Mouse (Mus musculus) urinary bladder, postnatal 36 days (tissue): ENCODE results near the gene Khdc4.

Experiments used
- DNase-seq, 2 experiments: peaks; one replicate each; pipeline ENCODE4 v3.0.0; 2022; ENCODE audit warnings: low spot score in 2 of 2, mixed read lengths in 1 of 2

Khdc4 gene

DNA sequence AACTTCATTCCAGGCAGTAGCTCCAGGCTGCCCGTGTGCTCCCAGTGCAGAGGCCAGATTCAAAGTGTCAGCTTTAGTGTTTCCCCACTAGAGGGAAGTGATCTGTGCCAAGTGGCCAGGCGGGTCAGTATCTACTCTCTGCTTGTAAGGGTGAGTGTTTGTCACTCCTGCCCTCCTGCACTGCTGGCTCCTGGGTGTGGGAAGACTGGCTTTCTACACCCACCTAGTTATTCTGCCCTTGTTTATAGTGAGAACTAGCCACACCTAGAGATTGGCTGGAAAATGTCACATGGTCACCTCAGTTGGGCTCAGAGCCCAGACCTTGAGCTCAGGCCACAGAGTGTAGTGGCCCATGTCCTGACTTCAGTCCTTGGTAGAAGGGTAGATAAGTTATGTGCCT lies 33.5 kb downstream of the Khdc4 start:
- DNase-seq, result peak; percentile 6 to 15

DNA sequence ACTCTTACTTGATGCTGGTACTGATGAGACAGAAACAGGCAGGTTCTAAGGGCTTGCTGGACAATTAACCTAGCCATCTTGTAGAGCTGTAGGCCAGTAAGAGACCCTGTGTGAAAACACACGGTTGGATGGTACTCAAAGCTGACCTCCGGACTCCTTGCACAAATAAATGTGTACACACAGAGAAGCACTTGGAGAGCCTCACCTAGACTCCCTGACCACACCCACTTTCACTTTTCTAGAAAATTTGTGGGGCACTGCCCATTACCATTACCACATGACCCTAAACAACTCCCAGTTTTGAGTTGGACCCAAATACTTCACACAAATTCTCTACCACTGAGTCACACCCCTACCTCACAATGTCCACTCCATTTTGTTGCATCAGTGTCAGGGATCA lies 51.0 kb downstream of the Khdc4 start:
- no peak for DNase-seq

DNA sequence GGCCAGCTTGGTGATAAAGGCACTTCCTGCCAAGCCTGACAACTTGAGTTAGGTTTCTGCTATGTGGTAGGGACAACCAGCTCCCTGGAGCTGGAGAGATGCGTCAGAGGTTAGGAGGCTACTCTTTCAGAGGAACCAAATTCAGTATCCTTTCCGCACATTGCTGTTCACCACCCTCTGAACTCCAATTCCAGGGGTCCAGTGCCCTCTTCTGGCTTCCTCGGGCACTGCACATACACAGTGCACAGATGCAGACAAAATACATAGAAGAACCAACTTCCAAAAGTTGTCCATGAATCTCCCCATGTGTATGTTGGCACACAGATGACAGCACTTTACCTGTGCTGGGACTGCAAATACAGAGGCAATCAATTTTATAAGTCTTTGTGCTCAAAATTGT lies 53.0 kb downstream of the Khdc4 start:
- peak; percentile 52 to 55 for DNase-seq

DNA sequence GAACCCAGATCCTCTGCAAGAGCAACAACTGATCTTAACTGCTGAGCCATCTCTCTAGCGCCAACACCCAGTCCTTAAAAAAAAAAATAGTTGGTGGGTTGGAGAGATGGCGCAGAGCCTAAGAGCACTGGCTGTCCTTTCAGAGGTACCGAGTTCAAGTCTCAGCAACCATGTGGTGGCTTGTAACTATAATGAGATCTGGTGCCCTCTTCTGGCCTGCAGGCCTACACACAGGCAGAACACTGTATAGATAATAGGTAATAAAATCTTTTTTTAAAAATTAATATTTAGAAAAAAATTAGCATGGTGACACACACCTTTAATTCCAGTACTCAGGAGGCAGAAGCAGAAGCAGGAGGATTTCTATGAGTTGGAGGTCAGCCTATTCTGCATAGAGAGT lies 54.5 kb downstream of the Khdc4 start:
- DNase-seq, result no peak

DNA sequence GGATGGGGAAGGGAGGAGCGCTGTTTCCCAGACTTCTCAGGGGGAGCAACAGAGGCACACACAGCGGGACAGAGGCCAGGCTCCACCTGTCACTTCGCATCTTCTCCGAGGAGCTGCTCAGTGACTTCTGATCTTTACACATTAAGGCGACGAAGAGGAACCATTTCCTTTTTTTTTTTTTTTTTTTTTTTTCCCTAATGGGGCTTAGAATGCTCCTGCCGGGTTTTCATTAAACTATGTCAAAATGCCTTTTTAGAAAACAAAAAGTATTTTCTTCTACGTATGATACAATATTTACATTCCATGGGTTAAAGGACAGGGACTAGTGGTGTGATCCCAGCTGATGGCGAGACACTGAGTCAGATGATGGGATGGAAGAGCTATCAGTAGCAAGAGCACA lies 59.9 kb downstream of the Khdc4 start:
- no peak for DNase-seq

DNA sequence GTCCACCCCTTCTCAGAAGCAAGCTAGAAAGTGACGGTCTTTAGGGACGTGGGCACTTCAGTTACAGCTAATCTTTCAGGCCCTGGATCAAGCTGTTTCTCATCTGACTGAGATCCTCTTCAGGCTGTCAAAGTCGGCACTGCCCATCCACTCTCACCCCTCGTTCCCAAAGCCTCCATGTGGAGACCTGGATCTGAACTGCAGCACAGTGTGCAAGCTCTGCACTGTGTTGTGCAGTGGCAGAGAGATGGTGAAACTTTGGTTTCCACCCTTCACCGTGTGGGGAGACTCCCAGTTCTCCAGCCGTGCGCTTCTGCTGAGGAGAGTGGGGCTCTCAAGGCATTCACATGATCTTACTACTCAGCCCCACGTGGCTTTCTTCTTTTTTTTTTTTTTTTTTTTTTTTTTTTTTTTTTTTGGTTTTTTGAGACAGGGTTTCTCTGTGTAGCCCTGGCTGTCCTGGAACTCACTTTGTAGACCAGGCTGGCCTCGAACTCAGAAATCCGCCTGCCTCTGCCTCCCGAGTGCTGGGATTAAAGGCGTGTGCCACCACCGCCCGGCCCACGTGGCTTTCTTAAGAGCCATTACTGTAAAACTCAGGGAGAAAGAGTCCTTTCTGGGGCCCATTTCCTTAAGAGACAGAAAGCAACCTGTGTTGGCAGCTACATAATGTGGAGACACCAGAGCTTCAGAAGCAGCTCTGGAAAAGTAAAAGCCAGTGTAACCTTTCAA lies 60.7 kb downstream of the Khdc4 start:
- no peak for DNase-seq

DNA sequence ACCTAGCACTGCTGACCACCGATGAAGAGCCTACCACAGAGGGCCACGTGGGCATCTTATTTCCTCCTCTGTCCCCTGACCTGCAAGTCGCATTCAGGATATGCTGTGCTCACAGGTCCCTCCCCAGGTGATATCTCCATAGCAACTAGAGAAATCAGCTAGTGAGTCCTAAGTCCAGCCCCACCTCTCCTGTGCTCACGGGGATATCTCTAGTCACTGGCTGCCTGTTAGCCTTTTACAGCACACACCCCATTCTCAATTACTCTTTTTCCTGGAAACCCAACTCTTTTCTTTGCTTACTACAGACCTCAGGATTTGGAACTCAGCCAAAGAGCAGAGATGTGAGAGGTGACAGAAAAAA lies 61.2 kb downstream of the Khdc4 start:
- DNase-seq, result no peak

DNA sequence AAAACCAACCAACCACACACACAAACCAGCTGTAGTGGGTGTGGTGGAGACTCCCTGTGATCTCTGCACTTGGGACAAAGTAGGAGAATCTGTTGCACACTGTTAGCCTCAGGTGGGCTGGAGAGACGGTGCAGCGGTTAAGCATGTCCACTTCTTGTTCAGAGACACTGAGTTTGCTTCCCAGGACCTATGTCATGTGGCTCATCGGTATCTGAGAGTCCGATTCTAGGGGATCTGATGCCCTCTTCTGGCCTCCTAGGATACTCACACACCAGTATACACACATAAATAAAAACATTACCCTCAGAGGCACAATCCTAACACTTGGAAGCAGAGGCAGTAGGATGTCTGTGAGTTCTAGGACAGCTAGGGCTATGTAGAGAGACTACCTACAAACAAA lies 68.7 kb downstream of the Khdc4 start:
- DNase-seq, result no peak

DNA sequence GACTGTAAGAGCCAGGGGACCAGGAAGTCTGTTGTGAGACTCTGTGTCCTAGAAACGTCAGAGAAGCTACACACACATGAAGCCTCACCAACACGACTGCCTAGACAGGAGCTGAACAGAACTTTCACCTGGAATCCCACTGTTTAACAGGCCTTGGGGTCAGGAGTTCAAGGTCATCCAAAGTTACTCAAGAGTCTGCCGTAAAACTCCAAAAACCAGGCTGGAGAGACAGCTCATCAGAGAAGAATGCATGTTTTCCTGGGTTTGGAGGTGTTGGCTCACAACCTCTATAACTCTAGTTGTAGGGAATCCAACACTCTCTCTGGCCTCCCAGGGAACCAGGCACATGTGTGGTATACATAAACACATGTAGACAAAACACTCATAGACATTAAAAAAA lies 69.9 kb downstream of the Khdc4 start:
- no peak for DNase-seq

DNA sequence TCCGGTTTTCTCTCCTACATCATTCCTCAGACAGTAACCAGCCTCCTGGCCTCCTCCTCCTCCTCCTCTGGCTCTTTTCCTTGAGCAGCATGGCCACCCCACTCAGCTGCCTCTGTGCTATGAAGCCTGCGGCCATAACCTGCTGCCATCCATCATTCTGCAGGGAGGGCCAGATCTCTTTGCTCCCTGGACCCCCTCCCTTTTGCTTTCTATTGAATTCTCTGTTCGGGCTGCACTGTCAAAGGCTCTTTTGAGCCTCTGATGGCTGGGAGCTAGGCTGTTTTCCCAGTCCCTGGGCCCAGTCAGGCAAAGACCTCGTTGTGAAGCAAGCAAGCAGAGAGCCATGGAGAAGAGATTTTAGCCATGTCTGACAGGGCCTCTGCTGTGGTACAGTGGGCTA lies 70.7 kb downstream of the Khdc4 start:
- no peak for DNase-seq

DNA sequence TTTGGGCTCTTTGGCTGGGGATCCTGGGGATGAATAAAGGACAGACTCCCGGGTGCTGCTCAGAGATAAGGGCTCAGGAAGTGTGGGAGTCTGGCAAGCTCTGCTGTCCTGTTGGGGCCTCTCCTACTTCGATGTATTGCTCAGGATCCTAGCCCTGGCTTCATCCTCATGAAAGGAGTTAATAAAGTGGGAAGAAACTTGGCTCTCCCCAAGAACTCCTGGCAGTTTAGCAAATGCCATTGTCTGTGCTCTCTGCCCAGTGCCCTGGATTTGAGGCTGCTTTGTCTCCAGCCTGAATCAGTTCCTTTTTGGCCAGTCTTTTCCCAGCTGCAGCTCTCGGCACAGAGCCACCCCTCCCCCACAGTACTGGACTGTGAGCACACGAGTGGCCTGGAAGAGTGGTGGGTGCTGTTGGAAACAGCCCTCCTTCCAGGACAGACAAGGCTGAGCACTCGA lies 72.5 kb downstream of the Khdc4 start:
- peak; percentile 17 to 41 for DNase-seq

DNA sequence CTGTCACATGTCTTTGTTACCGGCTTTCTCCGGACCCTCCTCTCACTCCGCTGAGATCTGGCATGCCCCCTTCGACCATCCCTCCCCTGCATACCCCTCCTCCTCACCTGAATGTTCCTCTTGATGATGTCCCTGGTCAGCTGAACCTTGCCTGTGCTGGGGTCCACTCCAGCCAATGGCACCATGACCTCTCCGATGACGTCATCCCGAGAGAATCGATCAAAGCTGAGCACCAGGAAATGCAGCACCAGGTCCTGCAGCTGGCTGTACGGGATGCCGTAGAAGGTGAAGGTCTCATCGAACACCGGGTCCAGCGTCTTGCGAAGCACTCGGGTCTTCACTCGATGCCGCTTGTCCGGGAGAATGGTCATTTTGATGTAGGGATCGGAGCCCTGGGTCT lies 76.0 kb downstream of the Khdc4 start:
- DNase-seq, result no peak

DNA sequence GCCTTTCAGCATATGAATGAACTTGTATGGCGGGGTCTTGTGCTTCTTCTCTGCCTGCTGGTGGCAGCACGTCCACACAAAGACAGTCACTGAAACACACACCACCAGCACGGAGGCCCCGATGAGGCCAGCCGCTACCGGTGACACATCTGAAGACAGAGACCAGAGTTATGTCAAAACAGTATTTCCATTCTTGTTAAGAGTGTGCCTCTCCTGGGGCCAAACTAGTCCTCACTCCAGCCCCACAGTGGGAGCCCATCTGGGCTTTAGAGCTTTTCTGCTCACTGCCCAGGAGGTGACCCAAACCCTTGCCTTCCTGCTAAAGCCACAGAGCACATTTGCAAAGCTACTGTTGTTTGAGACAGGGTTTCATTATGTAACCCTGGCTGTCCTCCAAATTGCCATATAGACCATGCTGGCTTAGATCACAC lies 76.8 kb downstream of the Khdc4 start:
- DNase-seq, result no peak
